Mouse (Mus musculus) heart, postnatal 36 days (tissue): ENCODE measurements at regions not wholly inside any gene's neighbourhood (a gene's known extent, or its start where the extent isn't known, plus 50 kb on each side); places are given as distances from the start of the nearest gene placed in this dataset.

ENCODE experiments used
- DNase-seq, 2 experiments: peaks; one replicate each; pipeline ENCODE4 v3.0.0; 2021 to 2022
- intact Hi-C: fragments of 180-260 bp; cut with DNase I; formaldehyde crosslinking; loops from one replicate; pipeline ENCODE4 v1.15.1; 2025

GRCm38 (mm10) chr5:103309806-103310525, 98.8 kb upstream of the Mapk10 start:
- intact Hi-C loops = no loop called here
- no peak for DNase-seq

DNA sequence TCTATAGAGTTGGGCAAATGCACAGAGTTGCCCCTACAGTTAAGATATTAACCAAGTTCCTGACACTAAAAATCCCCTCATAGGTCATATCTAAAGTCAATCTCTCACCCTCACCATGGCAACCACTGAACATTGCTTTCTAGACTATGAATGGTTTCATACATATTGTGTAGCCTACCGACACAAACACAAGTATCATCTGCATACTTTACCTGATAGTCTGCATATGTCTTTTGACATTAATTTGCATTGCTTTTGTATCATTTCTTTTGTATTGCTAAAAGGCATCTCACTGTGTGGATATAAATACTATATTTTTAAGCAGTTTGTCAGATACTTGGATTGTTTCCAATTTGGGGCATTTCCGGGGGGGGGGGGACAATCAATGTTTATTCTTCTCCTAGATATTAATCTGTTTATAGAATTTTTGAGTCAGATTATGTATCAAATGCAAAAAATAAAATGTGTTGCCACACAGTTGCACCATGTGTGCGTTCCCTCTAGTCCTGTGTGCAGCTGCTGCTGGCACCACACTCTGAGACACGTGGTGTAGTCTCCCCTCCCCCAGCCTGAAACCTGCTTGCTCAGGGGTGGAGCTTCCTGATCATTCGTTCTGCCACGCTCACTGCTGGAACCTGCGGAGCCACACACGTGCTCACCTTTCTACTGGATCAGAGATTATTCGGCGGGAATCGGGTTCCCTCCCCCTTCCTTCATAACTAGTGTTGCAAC, 94.7 kb upstream of the Mapk10 start:
- no peak for DNase-seq
- intact Hi-C loops = no loop called here

DNA sequence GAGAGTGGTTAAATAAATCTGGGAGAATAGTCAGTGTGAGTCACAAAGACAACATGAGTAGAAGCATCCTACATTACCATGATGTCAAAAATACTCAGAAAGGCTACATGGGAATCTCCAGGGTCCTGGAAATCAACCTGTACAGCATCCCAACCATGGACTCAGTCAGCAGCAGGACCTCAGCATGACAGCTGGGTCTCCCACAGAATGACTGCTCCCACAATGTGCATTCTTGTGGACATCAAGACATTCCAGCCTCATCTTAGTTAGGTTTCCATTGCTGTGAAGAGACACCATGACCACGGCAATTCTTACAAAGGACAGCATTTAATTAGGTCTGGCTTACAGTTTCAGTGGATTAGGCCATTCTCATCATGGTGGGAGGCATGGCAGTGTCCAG, 93.8 kb upstream of the Mapk10 start:
- no peak for DNase-seq

DNA sequence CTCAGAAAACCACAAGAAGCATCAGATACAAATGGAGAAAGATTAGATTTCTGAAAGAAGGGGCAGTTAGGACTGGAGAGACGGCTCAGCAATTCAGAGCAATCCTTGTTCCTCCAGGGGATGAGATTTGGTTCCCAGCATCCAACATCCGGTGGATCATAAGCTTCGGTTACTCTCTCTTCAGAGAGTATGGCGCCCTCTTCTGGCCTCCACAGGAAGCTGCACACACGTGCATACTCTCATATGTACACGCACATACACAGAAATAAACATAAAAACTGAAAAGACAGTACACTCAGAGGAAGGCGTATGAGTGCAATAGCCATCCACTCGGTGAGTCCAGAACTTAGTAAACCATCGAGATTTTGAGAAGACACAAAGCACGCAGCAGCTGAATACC, 91.6 kb upstream of the Mapk10 start:
- DNase-seq = no peak

More for the DNA sequence above, 93.8 kb upstream of the Mapk10 start:
- intact Hi-C loops = no loop called here

GRCm38 (mm10) chr5:103301303-103301702, 90.2 kb upstream of the Mapk10 start:
- DNase-seq = no peak

More for the DNA sequence above, 91.6 kb upstream of the Mapk10 start:
- intact Hi-C loops = no loop called here

DNA sequence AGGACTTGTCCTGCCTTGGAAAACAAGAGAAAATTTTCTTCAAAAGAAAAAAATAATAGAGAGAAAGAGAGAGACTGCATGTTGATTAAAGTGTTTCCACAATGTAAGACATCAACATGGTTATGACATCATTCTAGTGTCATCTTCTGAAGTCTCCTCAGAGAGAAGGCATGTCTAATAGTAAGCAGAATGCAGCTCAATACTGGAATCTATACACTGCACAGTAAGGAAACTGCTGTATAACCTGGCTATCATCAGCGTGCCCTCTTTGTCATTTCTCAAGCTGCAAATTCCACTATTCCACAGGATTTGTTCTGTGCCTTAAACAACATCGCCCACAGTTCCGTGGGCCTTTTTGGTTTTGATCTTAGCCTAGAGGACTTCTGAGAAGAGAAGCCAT, 82.8 kb upstream of the Mapk10 start:
- intact Hi-C loops = no loop called here

More at GRCm38 (mm10) chr5:103301303-103301702, 90.2 kb upstream of the Mapk10 start:
- intact Hi-C loops = no loop called here

GRCm38 (mm10) chr5:103291691-103292090, 80.6 kb upstream of the Mapk10 start:
- no peak for DNase-seq
- intact Hi-C loops = no loop called here

More for the DNA sequence above, 82.8 kb upstream of the Mapk10 start:
- no peak for DNase-seq

- DNase-seq = no peak
- intact Hi-C loops = no loop called here
Measured at GRCm38 (mm10) chr5:103291219-103291618, 80.1 kb upstream of the Mapk10 start.

DNA sequence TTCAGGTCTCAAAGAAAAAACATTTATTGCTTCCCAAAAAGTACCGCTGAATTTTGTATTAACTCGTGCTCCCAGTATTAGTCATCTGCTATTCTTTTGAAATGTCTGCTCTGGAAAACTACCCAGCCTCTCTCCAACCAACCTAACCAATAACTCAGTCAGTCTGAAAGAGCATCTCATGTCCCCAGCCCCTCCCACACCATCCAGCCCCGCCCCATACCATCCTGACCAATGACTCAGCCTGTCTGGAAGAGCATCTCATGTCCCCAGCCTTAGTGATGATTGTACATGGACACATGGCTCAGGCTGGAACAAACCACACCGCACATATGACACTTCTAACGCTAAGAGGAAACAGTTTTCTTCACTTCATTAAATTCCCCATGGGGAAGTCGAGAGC, 58.1 kb upstream of the Mapk10 start:
- DNase-seq = no peak
- intact Hi-C loops = no loop called here

GRCm38 (mm10) chr5:103264903-103265302, 53.8 kb upstream of the Mapk10 start:
- intact Hi-C loops = no loop called here

DNA sequence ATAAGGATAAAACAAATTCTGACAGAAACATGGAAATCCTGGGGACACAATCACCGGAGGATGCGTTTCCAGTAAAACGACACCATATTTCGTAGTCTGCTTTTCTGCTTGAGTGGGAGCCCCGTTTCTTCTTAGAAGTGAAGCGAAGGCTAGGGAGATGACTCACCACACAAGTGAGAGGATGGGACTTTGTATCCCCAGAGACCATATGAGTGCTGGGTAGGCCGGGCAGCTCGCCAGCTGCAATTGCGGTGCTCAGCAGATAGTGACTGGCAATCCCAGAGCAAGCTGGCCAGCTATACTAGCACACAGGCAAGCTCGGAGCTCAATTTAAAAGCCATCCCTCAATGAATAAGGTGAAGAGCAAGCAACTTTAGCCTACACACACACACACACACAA, 50.3 kb upstream of the Mapk10 start:
- intact Hi-C loops = no loop called here
- DNase-seq = no peak

More at GRCm38 (mm10) chr5:103264903-103265302, 53.8 kb upstream of the Mapk10 start:
- no peak for DNase-seq
